Mouse (Mus musculus): ENCODE data around the gene Adgrv1. TPM values are rescaled to one million over a fixed set of nuclear protein-coding genes. Genes with fewer than 3 reads are reported as not detected.

Adgrv1 gene
- polyA plus RNA-seq (2012; rRNA removed), result 0.43 and 0.63 TPM in 2 replicates

DNA sequence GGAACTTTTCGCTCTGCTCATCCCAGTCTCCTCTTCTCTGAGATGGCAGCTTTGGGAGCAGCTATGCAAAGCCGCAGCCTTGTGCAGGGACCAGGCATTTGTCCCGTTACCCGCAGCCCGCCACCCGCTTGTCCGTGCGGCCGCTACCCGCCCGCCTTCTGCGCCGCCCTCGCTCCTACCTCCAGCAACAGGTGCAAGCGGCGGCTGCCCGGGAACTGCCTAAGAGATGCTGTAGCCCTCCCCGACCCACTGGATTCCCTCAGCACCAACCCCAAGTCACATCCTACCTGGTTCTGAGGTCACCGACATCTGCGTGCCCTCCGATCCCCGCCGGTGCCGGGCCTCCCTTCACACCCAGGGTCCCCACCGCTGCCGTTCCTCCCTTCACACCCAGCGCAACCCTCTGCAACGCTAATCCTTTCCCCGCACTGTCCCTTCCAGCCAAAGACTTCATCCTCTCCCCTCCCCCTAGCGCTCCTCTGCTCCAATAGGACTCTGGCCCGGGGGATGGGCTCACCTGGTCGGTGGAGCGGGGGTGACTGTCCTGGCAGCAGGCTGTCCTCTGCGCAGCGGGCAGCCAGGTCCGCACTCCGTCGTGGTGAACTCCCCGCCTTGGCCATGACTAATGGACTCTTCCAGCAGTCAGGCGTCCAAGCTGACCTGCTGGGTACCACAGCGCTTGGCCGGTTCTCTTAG is at the start of gene Adgrv1:
TSS of gene Adgrv1 (minus strand) at position 435 of the 696 bp plus-strand sequence.

DNA sequence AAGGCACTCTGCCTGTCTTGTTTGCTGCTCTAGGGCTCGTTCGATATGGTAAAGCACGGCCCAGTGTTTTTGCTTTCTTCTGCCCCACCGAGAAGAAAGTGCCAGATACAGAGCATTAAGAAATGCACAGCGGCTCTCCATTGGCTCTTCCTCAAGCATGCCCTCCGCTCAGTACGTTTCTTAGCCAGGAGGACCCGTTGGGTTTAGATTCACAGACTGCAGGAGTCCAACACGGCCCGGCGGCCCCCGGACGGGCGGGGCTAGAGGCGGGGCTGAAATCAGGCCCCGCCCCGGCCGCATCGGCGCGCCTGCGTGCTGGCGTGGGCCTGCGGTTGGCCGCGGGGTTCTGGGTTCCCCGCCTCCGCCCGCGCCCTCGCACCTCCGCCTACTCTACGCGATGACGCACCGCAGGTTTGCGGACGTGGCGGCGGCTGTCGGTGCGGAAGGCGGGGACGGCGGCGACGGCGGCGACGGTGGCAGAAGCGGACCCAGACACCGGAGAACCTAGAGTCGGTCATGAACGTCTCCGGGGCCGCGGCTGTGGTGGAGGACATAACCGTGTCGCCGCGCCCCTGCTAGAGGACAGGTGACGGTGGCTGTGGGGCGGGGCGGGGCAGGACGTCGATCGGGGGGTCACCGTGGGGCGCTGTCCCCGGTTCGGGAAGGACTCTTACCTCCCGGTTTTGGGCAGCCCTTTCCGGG is 24.5 kb upstream of the Adgrv1 start, which contains the start of gene Lysmd3:
TSS of gene Lysmd3 (plus strand) at position 313 of the 702 bp plus-strand sequence.

Other genes with a start within 250 kb of the Adgrv1 start
- 0.74 and 1.2 TPM in 2 replicates for gene Lysmd3, start 24.5 kb upstream of the Adgrv1 start, polyA plus RNA-seq (2012; rRNA removed)
- gene Polr3g, start 77.9 kb upstream of the Adgrv1 start, polyA plus RNA-seq (2012; rRNA removed), result 1.4 and 4.4 TPM in 2 replicates
- gene Mblac2, start 78.2 kb upstream of the Adgrv1 start, polyA plus RNA-seq (2012; rRNA removed), result 0.75 and 0.89 TPM in 2 replicates
- 0.09 and 0.17 TPM in 2 replicates for gene Cetn3, start 149.9 kb upstream of the Adgrv1 start, polyA plus RNA-seq (2012; rRNA removed)